Mouse (Mus musculus): ENCODE data around the gene Zcchc14.
"Not testable (repeated sequence)": the region's sequence is repeated elsewhere in the genome, so short reads cannot be mapped to it uniquely, and the experiment has no call there.

Zcchc14 gene

DNA sequence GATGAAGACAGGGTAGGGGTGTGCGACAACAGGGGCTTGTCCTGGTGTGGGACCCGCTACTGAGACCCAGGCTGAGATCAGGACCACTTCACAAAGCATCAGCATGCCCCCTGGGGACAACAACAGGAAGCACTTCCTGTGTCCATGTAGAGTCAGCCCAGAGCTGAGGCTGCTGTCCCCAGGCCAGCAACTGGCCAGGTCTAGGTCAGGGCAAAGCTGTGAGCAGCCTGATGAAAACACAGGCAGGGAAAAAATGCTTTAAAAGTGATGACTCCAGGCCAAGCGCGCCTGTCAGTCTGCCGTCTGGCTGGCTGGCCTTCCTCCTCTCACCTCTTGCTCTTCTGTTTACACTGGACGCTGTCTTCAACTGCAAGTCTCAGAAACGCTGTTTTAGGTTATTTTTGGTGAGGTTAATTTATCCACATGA lies 21.0 kb downstream of the Zcchc14 start:
- DNase-seq (ENCODE audit: extremely low spot score, low read depth, low spot score) = no peak

- DNase-seq (ENCODE audit: extremely low spot score, low read depth, low spot score) = no peak
These were observed 24.0 kb downstream of the Zcchc14 start for GRCm38 (mm10) chr8:121628681-121629080.

- no peak for DNase-seq (ENCODE audit: extremely low spot score, low read depth, low spot score)
These were observed 29.7 kb downstream of the Zcchc14 start for GRCm38 (mm10) chr8:121623043-121623442.

DNA sequence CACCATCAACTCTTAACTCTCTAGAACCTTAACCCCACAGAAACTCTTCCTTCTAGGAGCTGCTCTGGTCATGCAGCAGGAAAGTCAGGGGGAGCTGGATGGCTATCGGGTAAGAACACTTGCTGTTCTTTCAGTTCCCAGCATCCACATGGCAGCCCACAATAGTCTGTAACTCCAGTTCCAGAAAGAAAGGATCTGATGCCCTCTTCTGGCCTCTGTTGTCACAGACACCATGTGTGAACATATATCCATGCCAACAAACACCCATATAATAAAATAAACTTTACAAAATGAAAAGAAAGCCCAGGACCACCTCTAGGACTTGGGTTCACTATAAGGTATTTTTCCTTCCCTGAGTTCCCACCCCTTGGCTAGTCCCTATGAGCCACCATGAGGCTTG lies 30.8 kb downstream of the Zcchc14 start:
- no peak for DNase-seq (ENCODE audit: extremely low spot score, low read depth, low spot score)

DNA sequence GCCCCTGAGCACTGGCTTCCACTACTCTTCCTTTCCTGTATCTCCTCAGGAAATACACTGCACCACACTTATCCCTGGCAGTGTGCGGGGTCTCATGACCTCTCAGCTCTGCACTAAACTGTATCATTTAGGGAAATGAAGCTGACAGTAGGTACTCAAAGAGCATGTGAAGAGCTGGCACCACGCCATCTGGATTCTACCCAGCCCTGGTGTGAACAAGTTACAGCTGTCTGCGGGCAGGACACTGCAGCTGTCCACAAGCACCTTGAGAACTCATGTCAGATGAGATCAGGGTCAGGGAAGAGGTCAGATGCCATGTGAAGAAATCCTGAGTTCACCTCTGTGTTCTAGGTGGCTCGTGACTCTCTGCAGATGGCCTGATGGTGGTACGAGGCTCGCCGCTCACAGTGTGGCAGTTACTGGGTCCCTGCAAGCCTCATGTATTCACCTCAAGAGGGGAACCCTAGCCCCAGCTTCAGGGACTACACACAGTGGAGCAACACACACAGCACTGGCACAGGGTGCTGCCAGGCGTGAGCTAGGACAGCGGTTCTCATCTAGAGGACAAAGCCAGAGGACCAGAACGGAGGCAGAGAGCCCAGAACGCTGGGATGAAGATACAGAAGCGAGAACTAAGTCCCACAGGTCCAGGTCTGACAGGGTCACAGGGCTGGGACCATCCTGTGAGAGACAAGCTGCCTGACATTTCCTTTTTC lies 31.7 kb downstream of the Zcchc14 start:
- DNase-seq (ENCODE audit: extremely low spot score, low read depth, low spot score) = no peak

- DNase-seq (ENCODE audit: extremely low spot score, low read depth, low spot score) = no peak
These were observed 33.2 kb downstream of the Zcchc14 start for GRCm38 (mm10) chr8:121619401-121619995.

DNA sequence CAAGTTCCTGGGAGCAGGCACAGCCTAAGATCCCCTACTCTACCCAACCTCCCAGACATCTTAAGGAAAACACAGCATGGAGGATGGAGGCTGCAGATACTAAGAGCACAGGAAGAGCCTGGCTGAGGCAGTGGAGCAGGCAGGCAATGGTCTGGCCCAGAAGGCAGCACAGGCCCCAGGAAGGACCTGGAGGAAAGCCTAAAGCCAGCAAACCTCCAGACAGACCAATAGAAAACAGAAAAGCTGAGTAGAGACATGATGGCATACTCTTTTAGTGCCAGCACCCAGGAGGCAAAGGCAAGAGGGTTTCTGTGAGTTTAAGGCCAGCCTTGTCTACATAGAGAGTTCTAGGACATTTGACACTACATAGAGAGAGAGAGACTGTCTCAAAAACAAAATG lies 39.3 kb downstream of the Zcchc14 start:
- DNase-seq (ENCODE audit: extremely low spot score, low read depth, low spot score) = no peak

GRCm38 (mm10) chr8:121609916-121610315 lies 42.8 kb downstream of the Zcchc14 start:
- DNase-seq (ENCODE audit: extremely low spot score, low read depth, low spot score) = no peak

GRCm38 (mm10) chr8:121609251-121609650 lies 43.5 kb downstream of the Zcchc14 start:
- DNase-seq (ENCODE audit: extremely low spot score, low read depth, low spot score) = no peak

GRCm38 (mm10) chr8:121607661-121608060 lies 45.0 kb downstream of the Zcchc14 start:
- no peak for DNase-seq (ENCODE audit: extremely low spot score, low read depth, low spot score)

DNA sequence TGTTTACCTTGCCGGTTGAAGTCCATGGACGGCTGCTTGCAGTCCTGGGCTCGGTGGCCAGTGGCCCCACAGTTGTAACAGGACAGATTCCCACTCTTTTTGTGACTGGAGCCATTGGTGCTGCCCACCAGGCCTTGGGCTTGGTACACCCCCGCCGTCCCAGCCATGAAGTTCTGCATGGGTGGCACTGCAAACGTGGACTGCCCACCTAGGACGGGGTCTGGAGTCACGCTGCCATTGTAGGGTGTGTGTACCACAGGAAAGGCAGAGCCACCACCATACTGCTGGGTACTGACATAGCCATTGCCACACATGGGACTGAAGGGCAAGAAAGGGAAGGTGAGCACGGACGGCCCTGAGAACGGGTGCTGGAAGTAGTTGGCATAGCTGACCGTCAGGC lies 48.9 kb downstream of the Zcchc14 start:
- DNase-seq (ENCODE audit: extremely low spot score, low read depth, low spot score) = no peak

- no peak for DNase-seq (ENCODE audit: extremely low spot score, low read depth, low spot score)
These were observed 49.8 kb downstream of the Zcchc14 start for GRCm38 (mm10) chr8:121602860-121603259.

- DNase-seq (ENCODE audit: extremely low spot score, low read depth, low spot score) = no peak
These were observed 50.3 kb downstream of the Zcchc14 start for GRCm38 (mm10) chr8:121602411-121602810.

DNA sequence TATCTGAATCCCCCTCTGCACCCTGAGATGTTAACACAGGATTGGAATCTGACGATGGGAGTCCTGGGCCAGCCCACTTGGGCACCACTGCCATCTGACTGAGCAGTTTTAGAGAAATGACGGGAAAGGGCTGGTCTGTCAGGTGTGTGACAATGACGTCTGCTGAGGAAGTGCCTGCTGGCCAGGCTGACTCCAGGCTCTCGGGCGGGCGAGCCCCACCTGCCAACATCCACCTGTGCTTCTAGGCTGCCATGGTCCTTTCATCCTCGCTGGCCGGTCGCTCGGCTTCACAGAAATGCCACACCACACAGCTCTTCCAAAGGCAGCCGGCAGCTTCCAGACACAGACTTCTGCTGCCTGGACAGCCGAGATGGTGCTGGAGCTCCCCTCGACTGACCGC lies 52.9 kb downstream of the Zcchc14 start:
- no peak for DNase-seq (ENCODE audit: extremely low spot score, low read depth, low spot score)

- DNase-seq (ENCODE audit: extremely low spot score, low read depth, low spot score) = no peak
These were observed 53.8 kb downstream of the Zcchc14 start for GRCm38 (mm10) chr8:121598892-121599291.

DNA sequence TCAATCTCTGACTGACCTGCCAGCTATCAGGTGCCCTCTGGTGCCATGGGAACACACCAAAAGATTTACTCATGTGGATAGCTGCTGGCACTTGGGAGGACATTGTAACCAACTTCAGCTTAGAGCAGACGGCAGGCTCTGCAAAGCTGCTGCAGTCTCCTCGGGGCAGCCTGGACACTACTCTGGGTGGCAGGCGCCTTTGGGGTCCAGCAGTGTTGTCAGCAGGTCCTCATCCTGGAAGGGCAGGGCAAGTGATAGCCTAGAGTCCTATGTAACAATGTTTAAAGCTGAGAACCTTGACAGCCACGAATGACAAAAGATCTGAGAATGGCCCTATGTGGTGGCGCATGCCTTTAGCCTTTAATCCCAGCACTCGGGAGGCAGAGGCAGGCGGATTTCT lies 54.5 kb downstream of the Zcchc14 start:
- no peak for DNase-seq (ENCODE audit: extremely low spot score, low read depth, low spot score)

- not testable (repeated sequence) for DNase-seq (ENCODE audit: extremely low spot score, low read depth, low spot score)
These were observed 55.2 kb downstream of the Zcchc14 start for GRCm38 (mm10) chr8:121597492-121597891.

DNA sequence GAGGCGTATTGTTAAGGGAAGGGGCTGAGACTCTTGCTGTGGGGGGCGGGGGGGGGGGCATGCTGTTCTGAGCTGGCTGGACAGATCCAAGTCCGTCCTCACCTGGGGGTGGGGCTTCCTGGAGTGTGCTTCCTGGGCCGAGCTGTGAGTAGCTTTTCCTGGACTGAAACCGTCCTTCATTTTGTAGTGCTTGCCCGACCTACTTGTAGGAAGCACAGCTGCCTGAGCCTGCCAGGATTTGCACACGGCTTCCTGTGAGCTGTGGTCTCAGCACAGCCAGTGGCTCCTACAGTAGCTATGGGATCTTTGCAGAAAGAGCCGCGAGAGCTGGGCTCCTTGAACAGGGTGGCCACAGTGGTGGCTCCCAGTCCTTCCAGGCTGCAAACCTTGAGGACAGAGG lies 58.7 kb downstream of the Zcchc14 start:
- no peak for DNase-seq (ENCODE audit: extremely low spot score, low read depth, low spot score)

DNA sequence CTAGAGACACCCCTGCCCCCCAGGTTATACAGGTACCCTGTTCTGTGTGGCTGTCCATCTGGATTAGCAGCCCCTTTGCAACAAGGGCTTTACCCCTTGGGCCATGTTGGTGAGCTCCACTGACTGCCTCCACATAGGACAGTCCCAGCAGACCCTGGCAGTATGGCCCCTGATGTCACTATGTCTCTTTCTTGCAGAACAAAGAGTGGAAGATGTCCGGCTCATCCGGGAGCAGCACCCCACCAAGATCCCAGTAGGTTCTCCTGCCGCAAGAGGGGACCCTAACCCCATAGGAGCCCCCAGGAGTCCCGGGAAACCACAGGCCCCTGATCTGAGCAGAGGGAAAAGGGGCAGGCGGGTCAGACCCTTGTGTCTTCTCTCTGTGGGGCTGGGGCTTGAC lies 59.4 kb downstream of the Zcchc14 start:
- no peak for DNase-seq (ENCODE audit: extremely low spot score, low read depth, low spot score)

DNA sequence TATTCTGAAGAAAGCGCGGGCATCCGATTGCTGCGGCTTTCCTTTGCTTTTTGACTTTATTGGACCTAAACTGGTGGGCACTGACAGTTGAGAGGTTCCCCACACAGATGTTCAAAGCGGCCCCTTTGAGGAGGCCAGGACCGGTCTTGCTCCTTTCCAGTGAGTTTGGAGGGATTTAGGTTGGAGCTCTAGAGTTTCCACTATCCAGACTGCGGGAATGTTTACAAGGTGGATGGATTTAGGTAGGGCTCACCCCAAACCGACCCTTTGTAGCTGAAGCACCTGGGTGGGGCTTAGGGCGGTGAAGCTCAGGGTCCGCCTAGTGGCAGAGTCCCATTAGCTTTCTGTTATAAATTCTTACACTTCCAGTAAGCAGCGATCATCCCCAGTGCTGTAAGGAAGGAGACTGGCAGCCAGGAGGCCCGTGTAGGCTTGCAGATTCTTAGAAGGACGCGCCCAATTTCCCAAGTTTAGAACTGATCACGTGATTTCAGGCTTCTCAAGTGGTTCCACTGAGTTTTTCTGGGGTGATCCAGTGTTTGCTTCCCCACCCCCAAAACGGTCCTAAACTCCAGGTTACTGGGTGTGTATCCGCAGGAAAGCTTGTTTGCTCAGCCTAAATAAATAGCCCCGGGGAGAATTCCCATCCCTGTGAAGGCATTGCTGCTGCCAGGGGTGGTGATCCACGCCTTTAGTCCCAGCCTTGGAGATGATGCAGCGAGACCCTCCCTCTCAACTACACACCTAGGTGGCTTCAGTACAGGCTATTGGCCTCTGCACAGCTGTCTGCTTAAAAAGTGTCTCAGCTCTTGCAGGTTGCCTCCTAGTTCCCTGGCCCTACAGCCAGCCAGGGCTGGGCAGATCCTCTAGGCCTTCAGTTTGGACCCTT lies 61.3 kb downstream of the Zcchc14 start:
- no peak for DNase-seq (ENCODE audit: extremely low spot score, low read depth, low spot score)

- DNase-seq (ENCODE audit: extremely low spot score, low read depth, low spot score) = peak; percentile 61
These were observed 62.2 kb downstream of the Zcchc14 start, which contains the start of gene Map1lc3b for GRCm38 (mm10) chr8:121590203-121591177. Gene Map1lc3b, plus strand, starts transcription at chr8:121590361.
